Mouse (Mus musculus): ENCODE measurements around the gene Bag5. TPM values are rescaled to one million over a fixed set of nuclear protein-coding genes. Genes with fewer than 3 reads are reported as not detected.
"Not testable (repeated sequence)": the region's sequence is repeated elsewhere in the genome, so short reads cannot be mapped to it uniquely, and the experiment has no call there.

Gene Bag5
- polyA plus RNA-seq, 1 experiment from 2014 or later, result 65.5 TPM

- ATAC-seq (ENCODE audit: low FRiP score) (peak; percentile 51; the same call in 1 of the 2 replicates), DNase-seq (ENCODE audit: low spot score) (no peak)
- Histone ChIP-seq H3K36me3 (replicated peaks; ENCODE audit: control insufficient read depth, insufficient read depth) (peaks cover 56% of the 10 kb centered on the region), H3K27me3 (ENCODE audit: control insufficient read depth, insufficient read depth, low read length) (no peaks in the 10 kb centered on the region), H3K9ac (no peak overlapping the region), H3K27ac (peak overlapping the region; percentile 59), H3K4me2 (replicated peaks) (no peak overlapping the region), H3K9me3 (ENCODE audit: control insufficient read depth, low read length) (no peaks in the 10 kb centered on the region), H3K4me3 (replicated peaks; ENCODE audit: low read length) (no peak overlapping the region), H3K4me1 (replicated peaks; ENCODE audit: control insufficient read depth, insufficient read depth, low read length) (0 out of 2 replicates have a peak, but pooled peaks cover 2% of the 10 kb centered on the region)
- 34% methylated on average over 6 of the region's 6 CpGs for WGBS
These were observed 11.7 kb upstream of the Bag5 start for GRCm38 (mm10) chr12:111724638-111725337.

GRCm38 (mm10) chr12:111722654-111723053 lies 9.6 kb upstream of the Bag5 start:
- H3K4me2 ChIP-seq (replicated peaks), result no peak overlapping the region
- no peak overlapping the region for H3K9ac ChIP-seq
- DNase-seq (ENCODE audit: low spot score) (no peak), ATAC-seq (ENCODE audit: low FRiP score) (no peak)
- H3K4me3 ChIP-seq (replicated peaks; ENCODE audit: low read length), result no peak overlapping the region
- H3K36me3 ChIP-seq (replicated peaks; ENCODE audit: control insufficient read depth, insufficient read depth), result peaks cover 38% of the 10 kb centered on the region
- H3K27ac ChIP-seq, result no peak overlapping the region
- 74% methylated on average over 9 of the region's 9 CpGs for WGBS
- H3K4me1 ChIP-seq (replicated peaks; ENCODE audit: control insufficient read depth, insufficient read depth, low read length), result peaks cover 2% of the 10 kb centered on the region; the same call in 1 of the 2 replicates
- H3K9me3 ChIP-seq (ENCODE audit: control insufficient read depth, low read length), result no peaks in the 10 kb centered on the region
- no peaks in the 10 kb centered on the region for H3K27me3 ChIP-seq (ENCODE audit: control insufficient read depth, insufficient read depth, low read length)

GRCm38 (mm10) chr12:111720222-111720621 lies 7.2 kb upstream of the Bag5 start:
- 87% methylated on average over 4 of the region's 4 CpGs for WGBS
- H3K4me1 ChIP-seq (replicated peaks; ENCODE audit: control insufficient read depth, insufficient read depth, low read length), result peaks cover 2% of the 10 kb centered on the region; the same call in 1 of the 2 replicates
- no peak overlapping the region for H3K4me2 ChIP-seq (replicated peaks)
- peaks cover 19% of the 10 kb centered on the region for H3K36me3 ChIP-seq (replicated peaks; ENCODE audit: control insufficient read depth, insufficient read depth)
- H3K27me3 ChIP-seq (ENCODE audit: control insufficient read depth, insufficient read depth, low read length), result no peaks in the 10 kb centered on the region
- no peak overlapping the region for H3K4me3 ChIP-seq (replicated peaks; ENCODE audit: low read length)
- H3K9me3 ChIP-seq (ENCODE audit: control insufficient read depth, low read length), result no peaks in the 10 kb centered on the region
- no peak overlapping the region for H3K9ac ChIP-seq
- H3K27ac ChIP-seq, result no peak overlapping the region
- ATAC-seq (ENCODE audit: low FRiP score) (no peak), DNase-seq (ENCODE audit: low spot score) (no peak)

- H3K9me3 ChIP-seq (ENCODE audit: control insufficient read depth, low read length), result no peaks in the 10 kb centered on the region
- H3K4me2 ChIP-seq (replicated peaks), result peak overlapping the region; percentile 22; the same call in 1 of the 2 replicates
- ATAC-seq (ENCODE audit: low FRiP score) (no peak), DNase-seq (ENCODE audit: low spot score) (no peak)
- H3K27ac ChIP-seq, result peak overlapping the region; percentile 72
- H3K4me1 ChIP-seq (replicated peaks; ENCODE audit: control insufficient read depth, insufficient read depth, low read length), result peaks cover 5% of the 10 kb centered on the region
- 0 out of 2 replicates have a peak, but pooled peaks cover 12% of the 10 kb centered on the region for H3K36me3 ChIP-seq (replicated peaks; ENCODE audit: control insufficient read depth, insufficient read depth)
- peak overlapping the region; percentile 50 for H3K9ac ChIP-seq
- 29% methylated on average over 8 of the region's 8 CpGs for WGBS
- no peaks in the 10 kb centered on the region for H3K27me3 ChIP-seq (ENCODE audit: control insufficient read depth, insufficient read depth, low read length)
- H3K4me3 ChIP-seq (replicated peaks; ENCODE audit: low read length), result no peak overlapping the region
These were observed 5.6 kb upstream of the Bag5 start for GRCm38 (mm10) chr12:111718656-111719055.

- ATAC-seq (ENCODE audit: low FRiP score), result no peak
- Histone ChIP-seq H3K36me3 (replicated peaks; ENCODE audit: control insufficient read depth, insufficient read depth) (0 out of 2 replicates have a peak, but pooled peaks cover 5% of the 10 kb centered on the region), H3K4me3 (replicated peaks; ENCODE audit: low read length) (no peak overlapping the region), H3K9ac (no peak overlapping the region), H3K4me2 (replicated peaks) (no peak overlapping the region), H3K27ac (no peak overlapping the region), H3K9me3 (ENCODE audit: control insufficient read depth, low read length) (no peaks in the 10 kb centered on the region), H3K27me3 (ENCODE audit: control insufficient read depth, insufficient read depth, low read length) (no peaks in the 10 kb centered on the region), H3K4me1 (replicated peaks; ENCODE audit: control insufficient read depth, insufficient read depth, low read length) (peaks cover 13% of the 10 kb centered on the region)
- DNase-seq (ENCODE audit: low spot score), result no peak
- WGBS, result 98% methylated on average over 7 of the region's 7 CpGs
These were observed 3.4 kb upstream of the Bag5 start for GRCm38 (mm10) chr12:111716505-111716904.

GRCm38 (mm10) chr12:111713880-111714279 lies 823 bp upstream of the Bag5 start:
- peaks cover 15% of the 10 kb centered on the region for H3K4me1 ChIP-seq (replicated peaks; ENCODE audit: control insufficient read depth, insufficient read depth, low read length)

GRCm38 (mm10) chr12:111712476-111712875 lies 581 bp downstream of the Bag5 start:
- peaks cover 41% of the 10 kb centered on the region for H3K36me3 ChIP-seq (replicated peaks; ENCODE audit: control insufficient read depth, insufficient read depth)
- no peaks in the 10 kb centered on the region for H3K27me3 ChIP-seq (ENCODE audit: control insufficient read depth, insufficient read depth, low read length)
- peak overlapping the region; percentile 96 for H3K9ac ChIP-seq
- peaks cover 15% of the 10 kb centered on the region for H3K4me1 ChIP-seq (replicated peaks; ENCODE audit: control insufficient read depth, insufficient read depth, low read length)
- H3K4me3 ChIP-seq (replicated peaks; ENCODE audit: low read length), result peak overlapping the region; percentile 96
- H3K9me3 ChIP-seq (ENCODE audit: control insufficient read depth, low read length), result no peaks in the 10 kb centered on the region
- H3K27ac ChIP-seq, result peak overlapping the region; percentile 89
- peak overlapping the region; percentile 84 for H3K4me2 ChIP-seq (replicated peaks)
- ATAC-seq (ENCODE audit: low FRiP score) (no peak), DNase-seq (ENCODE audit: low spot score) (no peak)
- WGBS, result 2% methylated on average over 28 of the region's 33 CpGs

More at GRCm38 (mm10) chr12:111713880-111714279, 823 bp upstream of the Bag5 start:
- peaks cover 29% of the 10 kb centered on the region for H3K36me3 ChIP-seq (replicated peaks; ENCODE audit: control insufficient read depth, insufficient read depth)
- not testable (repeated sequence) for H3K27me3 ChIP-seq (ENCODE audit: control insufficient read depth, insufficient read depth, low read length); H3K9me3 ChIP-seq (ENCODE audit: control insufficient read depth, low read length); ATAC-seq (ENCODE audit: low FRiP score); DNase-seq (ENCODE audit: low spot score)
- peak overlapping the region; percentile 89; the same call in 1 of the 2 replicates for H3K27ac ChIP-seq
- peak overlapping the region; percentile 84 for H3K4me2 ChIP-seq (replicated peaks)
- H3K9ac ChIP-seq, result peak overlapping the region; percentile 96
- H3K4me3 ChIP-seq (replicated peaks; ENCODE audit: low read length), result peak overlapping the region; percentile 96
- 81% methylated on average over 6 of the region's 6 CpGs for WGBS

- Histone ChIP-seq H3K9ac (no peak overlapping the region), H3K4me2 (replicated peaks) (no peak overlapping the region)
These were observed 3.0 kb downstream of the Bag5 start for GRCm38 (mm10) chr12:111710091-111710490.

GRCm38 (mm10) chr12:111708181-111708580 lies 4.9 kb downstream of the Bag5 start:
- DNase-seq (ENCODE audit: low spot score) (no peak), ATAC-seq (ENCODE audit: low FRiP score) (no peak)
- no peak overlapping the region for H3K4me3 ChIP-seq (replicated peaks; ENCODE audit: low read length)
- no peak overlapping the region for H3K4me2 ChIP-seq (replicated peaks)
- H3K27me3 ChIP-seq (ENCODE audit: control insufficient read depth, insufficient read depth, low read length), result no peaks in the 10 kb centered on the region
- WGBS, result 84% methylated on average over 4 of the region's 4 CpGs
- H3K9ac ChIP-seq, result no peak overlapping the region
- no peak overlapping the region for H3K27ac ChIP-seq
- no peaks in the 10 kb centered on the region for H3K9me3 ChIP-seq (ENCODE audit: control insufficient read depth, low read length)
- peaks cover 10% of the 10 kb centered on the region for H3K4me1 ChIP-seq (replicated peaks; ENCODE audit: control insufficient read depth, insufficient read depth, low read length)
- peaks cover 44% of the 10 kb centered on the region for H3K36me3 ChIP-seq (replicated peaks; ENCODE audit: control insufficient read depth, insufficient read depth)

More at GRCm38 (mm10) chr12:111710091-111710490, 3.0 kb downstream of the Bag5 start:
- DNase-seq (ENCODE audit: low spot score) (no peak), ATAC-seq (ENCODE audit: low FRiP score) (no peak)
- 93% methylated on average over 10 of the region's 10 CpGs for WGBS
- H3K36me3 ChIP-seq (replicated peaks; ENCODE audit: control insufficient read depth, insufficient read depth), result peaks cover 48% of the 10 kb centered on the region
- no peak overlapping the region for H3K27ac ChIP-seq
- peaks cover 15% of the 10 kb centered on the region for H3K4me1 ChIP-seq (replicated peaks; ENCODE audit: control insufficient read depth, insufficient read depth, low read length)
- no peak overlapping the region for H3K4me3 ChIP-seq (replicated peaks; ENCODE audit: low read length)
- no peaks in the 10 kb centered on the region for H3K27me3 ChIP-seq (ENCODE audit: control insufficient read depth, insufficient read depth, low read length)
- H3K9me3 ChIP-seq (ENCODE audit: control insufficient read depth, low read length), result no peaks in the 10 kb centered on the region

All from hindbrain, embryonic 14.5 days (tissue).